Mouse (Mus musculus): Measurements from ENCODE around the gene Rab11fip4.

GRCm38 (mm10) chr11:79713678-79714077 is 122.7 kb downstream of the Rab11fip4 start:
- TF ChIP-seq GATA1 (IDR thresholded peaks at IDR 0.05; ENCODE audit: borderline replicate concordance, low read length) (no peak), FLI1 (IDR thresholded peaks at IDR 0.05; ENCODE audit: low read length) (no peak)

Measured in megakaryocyte, embryonic 14.5 days (primary cell).